Mouse (Mus musculus): ENCODE data around the gene Fam83g.
"Not testable (repeated sequence)": the region's sequence is repeated elsewhere in the genome, so short reads cannot be mapped to it uniquely, and the experiment has no call there.

Gene Fam83g

DNA sequence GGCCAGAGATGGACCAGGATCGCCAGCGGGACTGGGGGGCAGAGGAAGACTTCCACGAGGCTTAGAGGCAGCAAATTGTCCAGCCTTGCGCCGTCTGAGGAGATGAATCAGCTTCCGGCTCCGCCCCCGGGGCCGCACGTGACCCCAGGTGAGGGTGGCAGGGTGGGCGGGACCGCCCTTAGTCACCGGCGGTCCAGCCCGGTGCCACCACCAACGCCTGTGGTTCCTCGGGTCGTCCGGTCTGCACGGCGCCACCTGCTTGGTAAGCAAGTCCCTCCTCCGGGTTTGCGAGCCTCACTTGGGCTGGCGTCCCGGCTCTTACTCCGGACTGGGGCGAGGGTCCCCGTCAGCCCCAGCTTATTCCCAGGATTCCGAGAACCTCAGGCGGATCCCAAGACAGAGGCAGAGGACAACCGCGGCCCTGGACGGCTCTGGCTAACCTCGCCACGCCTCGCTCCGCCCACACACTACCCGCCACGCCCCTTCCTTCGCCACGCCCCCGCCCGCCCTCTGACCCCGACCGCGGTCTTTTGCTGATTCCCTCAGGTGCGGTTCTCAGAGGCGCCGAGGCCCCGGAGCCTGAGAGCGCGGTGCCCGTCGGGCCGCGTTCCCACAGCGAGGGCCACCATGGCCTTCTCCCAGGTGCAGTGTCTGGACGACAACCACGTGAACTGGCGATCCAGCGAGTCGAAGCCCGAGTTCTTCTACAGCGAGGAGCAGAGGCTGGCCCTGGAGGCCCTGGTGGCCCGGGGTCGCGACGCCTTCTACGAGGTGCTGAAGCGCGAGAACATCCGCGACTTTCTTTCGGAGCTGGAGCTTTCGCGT, at the start of gene Fam83g:
TSS of gene Fam83g (plus strand) at position 185 of the 825 bp plus-strand sequence.
- DNase-seq: peak; percentile 82 to 90

- peak; percentile 46 to 53 for DNase-seq
These were observed 47.6 kb upstream of the Fam83g start for GRCm38 (mm10) chr11:61636309-61636708.

DNA sequence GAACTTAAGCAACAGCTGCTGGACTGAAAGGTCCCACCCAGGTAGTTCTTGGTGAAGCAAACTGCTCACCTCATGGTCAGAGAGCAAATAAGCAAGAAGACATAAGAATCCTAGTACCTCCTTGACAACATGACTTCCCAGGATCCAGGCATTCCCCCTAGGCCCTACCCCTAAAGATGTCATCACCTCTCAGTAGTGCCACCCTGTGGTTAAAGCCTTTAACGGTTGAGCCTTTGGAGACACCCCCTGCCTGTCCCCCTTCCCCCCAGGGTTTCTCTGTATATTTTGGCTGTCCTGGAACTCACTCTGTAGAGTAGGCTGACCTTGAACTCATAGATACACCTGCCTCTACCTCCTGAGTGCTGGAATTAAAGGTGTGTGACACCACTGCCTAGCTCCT, 46.5 kb upstream of the Fam83g start:
- DNase-seq: no peak

DNA sequence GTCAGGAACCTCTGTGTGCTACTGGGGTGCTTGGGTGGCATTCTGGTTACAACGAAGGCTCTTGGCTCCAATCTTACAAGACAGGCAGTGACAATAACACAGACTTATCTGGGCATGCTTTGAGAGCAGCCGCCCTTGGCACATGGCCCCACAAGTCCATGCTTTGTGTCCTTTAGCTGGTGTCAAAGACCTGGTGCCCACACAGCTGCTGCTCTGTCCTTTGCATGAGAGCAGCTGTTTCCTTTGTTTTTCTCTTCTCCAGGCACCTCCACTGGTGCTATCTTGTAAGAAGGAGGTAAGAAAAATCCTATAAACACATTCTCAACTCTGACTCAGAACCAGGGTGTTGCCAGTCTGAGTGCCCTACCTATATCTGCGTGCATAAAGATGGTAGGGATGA, 46.0 kb upstream of the Fam83g start:
- no peak for DNase-seq

DNA sequence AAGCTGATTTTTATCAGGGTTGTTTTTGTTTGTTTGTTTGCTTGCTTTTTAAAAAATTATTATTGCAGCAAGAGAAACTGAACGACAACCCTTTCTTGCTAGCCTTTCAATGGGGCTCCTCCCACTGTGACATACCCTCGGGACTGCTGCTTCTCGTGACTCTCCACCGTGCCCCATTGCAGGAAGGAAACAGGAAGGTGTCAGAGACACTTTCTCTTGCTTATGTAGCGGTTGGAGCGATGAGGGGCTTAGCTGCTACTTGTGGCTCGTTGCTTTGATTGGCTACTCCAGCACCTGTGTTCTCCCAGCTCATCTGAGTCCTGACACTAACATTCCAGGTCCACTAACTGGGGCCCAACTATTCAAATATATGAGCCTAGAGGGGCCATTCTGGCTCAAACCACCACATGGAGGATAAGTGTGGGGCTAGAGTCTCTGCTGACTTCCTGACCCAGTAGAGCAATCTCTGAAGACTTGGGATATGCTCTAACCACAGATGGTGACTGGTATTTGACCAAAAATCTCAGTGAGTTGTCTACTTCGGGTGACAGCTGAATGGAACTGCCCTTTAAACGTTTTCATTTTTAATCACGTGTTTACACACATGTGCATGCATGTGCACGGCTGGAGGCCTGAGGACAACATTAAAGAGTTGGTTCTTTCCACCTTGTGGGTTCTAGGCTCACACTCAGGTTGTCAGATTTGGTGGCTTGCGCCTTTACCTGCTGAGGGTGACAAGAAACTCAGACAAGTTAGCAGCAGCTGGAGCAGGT, 44.9 kb upstream of the Fam83g start:
- no peak for DNase-seq

- DNase-seq: no peak
These were observed 44.2 kb upstream of the Fam83g start for GRCm38 (mm10) chr11:61639601-61640177.

- DNase-seq: not testable (repeated sequence)
These were observed 43.3 kb upstream of the Fam83g start for GRCm38 (mm10) chr11:61640585-61640984.

DNA sequence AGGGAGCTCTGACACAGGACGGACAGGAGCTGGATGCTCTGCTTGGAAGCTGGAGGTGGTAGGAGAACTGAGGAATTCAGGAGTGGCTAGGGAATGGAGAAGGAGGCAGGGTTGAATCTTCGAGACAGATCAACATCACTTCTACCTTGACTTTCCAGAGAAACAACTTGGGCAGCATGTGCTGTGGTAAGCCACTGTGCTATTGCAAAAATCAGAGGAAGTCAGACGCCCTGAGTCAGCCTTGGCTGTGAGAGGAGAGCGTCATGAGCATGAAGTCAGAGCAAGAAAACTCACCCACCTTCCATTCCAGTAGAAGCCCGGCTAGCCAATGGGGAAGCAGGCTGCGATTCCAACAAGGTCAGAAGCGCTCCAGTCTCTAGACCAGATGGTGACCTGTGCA, 41.8 kb upstream of the Fam83g start:
- no peak for DNase-seq

GRCm38 (mm10) chr11:61643184-61643961, 40.5 kb upstream of the Fam83g start:
- peak in 1 of 2 experiments; percentile 46 for DNase-seq

GRCm38 (mm10) chr11:61644576-61645326, 39.1 kb upstream of the Fam83g start:
- DNase-seq: no peak

- no peak for DNase-seq
These were observed 38.5 kb upstream of the Fam83g start for GRCm38 (mm10) chr11:61645357-61645857.

DNA sequence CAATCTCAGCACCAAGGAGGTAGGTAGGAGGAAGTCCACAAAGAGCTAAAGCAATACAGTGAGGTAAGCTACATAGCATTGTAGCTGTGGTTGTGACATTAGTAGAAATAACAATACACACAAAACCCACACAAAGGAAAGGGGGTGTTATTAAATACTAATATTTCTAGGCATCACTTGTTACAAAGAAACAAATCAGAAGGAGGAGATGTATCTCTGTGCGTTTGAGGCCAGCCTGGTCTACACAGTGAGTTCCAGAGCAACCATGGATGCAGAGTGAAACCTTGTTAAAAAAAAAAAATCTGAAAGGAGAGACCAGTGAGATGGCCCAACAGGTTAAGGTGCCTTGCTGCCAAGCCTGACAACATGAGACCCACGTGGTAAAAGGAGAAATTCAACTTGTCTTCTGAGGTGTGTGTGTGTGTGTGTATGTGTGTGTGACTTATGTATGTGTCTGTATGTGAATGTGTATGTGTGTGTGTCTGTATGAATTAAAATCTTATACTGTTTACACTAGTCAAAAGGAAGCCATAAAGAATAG, 37.3 kb upstream of the Fam83g start:
- DNase-seq: no peak

GRCm38 (mm10) chr11:61647110-61647910, 36.6 kb upstream of the Fam83g start:
- no peak for DNase-seq

DNA sequence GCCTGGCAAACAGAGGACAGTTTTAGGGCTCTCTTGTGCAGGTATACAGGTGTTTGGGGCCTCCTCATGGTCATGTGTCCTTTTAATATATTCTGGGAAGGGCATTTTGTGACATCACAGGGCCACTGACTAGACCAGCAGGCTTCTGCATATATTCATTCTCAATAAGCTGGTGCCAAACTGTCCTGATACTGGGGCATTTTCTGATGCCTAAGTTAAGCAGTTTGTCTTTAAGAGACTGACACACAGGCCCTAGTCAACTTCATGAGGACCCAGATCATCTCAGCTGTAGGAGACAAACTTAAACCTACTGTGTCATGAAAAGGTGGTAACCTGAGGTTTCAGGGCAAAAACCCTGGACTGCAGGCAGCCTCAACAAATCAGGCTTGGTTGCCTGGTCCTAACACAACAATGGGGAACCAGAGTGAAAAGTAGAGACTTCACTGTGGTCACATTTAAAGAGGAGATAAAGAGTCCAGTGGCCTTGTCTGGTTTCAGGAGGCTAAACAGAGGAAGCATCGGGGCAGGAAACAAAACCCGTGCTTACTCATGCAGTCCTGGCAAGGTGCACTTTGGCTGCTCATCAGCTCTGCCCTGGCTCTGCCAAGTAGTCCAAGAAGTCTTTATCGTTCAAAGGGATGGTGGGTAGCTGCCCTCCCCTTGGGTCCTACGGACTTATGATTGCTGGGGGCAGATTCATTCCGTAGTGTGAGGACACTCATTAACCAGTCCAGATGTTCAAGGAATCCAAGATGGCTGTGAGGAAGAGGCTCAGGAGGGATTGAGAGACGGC, 35.7 kb upstream of the Fam83g start:
- peak; percentile 63 to 68 for DNase-seq

GRCm38 (mm10) chr11:61648749-61649115, 35.2 kb upstream of the Fam83g start:
- no peak for DNase-seq

GRCm38 (mm10) chr11:61649163-61649580, 34.7 kb upstream of the Fam83g start:
- no peak for DNase-seq

DNA sequence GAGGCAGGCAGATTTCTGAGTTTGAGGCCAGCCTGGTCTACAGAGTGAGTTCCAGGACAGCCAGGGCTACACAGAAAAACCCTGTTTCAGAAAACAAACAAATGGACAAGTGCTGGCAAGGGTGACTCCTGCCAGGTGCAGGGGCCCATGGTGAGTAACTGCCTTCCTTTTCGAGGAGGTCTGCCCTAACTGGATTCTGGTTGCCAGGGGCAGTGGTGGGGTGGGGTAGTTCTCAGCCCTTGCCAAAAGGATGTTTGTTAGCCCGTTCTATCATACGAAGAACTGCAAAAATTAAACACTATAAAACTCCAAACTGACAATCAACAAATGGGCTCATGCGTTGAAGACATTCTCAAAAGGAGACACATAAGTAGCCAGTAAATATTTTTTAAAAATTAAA, 34.3 kb upstream of the Fam83g start:
- no peak for DNase-seq

DNA sequence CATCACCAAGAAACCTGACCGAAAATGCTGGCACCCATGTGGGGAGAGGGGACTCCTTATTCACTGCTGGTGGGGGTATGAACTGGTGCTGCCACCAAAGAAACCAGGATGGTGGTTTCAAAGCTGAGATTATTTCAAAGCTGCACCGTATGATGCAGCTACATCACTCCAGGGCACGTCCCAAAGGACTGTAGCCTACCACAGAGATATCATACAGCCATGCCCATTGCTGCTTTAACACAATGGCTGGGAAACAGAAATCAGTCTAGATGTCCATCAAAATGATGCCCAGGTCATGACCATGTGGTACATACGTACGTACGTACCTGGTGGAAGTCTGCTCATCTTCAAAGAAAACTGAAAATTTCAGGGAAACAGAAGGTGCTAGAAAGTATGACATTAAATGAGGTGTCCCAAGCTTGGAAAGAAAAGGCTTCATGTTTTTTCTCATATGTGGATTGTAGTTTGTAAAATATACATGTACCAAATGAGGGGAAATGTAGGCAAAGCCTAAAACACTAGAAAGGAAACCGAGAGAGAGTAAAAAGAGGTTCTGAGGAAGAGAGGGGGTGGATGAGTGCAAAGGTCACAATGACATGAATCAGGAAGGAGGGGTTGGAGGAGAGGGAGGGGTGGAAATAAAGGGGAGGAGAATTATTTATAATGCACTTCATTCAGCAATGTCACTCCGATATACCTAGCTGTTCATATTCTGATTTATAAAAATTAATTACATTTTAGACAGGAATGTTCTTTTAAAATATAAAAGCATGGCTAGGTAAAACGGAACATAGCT, 33.2 kb upstream of the Fam83g start:
- no peak for DNase-seq

DNA sequence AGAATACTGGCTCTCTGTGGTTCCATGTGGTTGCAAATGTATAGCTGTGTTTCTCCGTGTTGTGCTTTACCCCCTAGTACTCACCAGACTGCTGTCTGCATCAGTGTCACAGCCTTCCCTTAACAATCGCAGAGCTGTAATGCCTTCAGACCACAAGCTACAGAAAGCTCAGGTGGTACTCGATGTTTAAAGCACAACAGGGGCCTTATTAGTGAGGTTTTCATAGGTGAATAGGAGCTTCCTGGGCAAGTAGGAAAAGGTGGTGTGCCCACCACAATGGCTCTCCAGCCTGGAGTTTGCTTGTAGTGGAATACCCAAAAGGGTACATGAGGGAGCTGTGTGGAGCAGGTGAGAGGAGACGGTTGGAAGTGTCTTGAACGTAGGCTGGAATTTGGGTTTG, 31.7 kb upstream of the Fam83g start:
- no peak for DNase-seq

Measured in kidney, postnatal 36 days (tissue).